Mouse (Mus musculus): ENCODE results near the gene Pank2. TPM values are rescaled to one million over a fixed set of nuclear protein-coding genes. Genes with fewer than 3 reads are reported as not detected.

The Pank2 gene
- polyA plus RNA-seq (2012; rRNA removed): 25.4 and 27.4 TPM in 2 replicates

- TF ChIP-seq POLR2A (IDR thresholded peaks at IDR 0.05; ENCODE audit: control insufficient read depth, extremely low read depth, insufficient read depth, low read length, poor library complexity) (peak; percentile 99), CTCF (IDR thresholded peaks at IDR 0.05; ENCODE audit: borderline replicate concordance, control insufficient read depth, extremely low read depth, insufficient read depth, low read length, poor library complexity) (0 out of 2 replicates have a peak, but pooled peaks have one; percentile 48)
- no peaks in the 10 kb centered on the region for H3K36me3 ChIP-seq (ENCODE audit: control insufficient read depth, insufficient read depth, low read length)
- H3K27me3 ChIP-seq (ENCODE audit: control insufficient read depth, insufficient read depth, low read length): no peaks in the 10 kb centered on the region
- WGBS: under 1% methylated on average over 48 of the region's 49 CpGs
- peak within 1 kb of the TSS; percentile 86 for H3K27ac ChIP-seq (ENCODE audit: control insufficient read depth, insufficient read depth, low read length)
- DNase-seq: peak; percentile 99
- H3K4me1 ChIP-seq (replicated peaks; ENCODE audit: control insufficient read depth, insufficient read depth, low read length): peaks cover 14% of the 10 kb centered on the region
- peak within 1 kb of the TSS; percentile 82 for H3K4me3 ChIP-seq (ENCODE audit: control insufficient read depth, insufficient read depth, low read length)
These were observed at the start of gene Pank2 for GRCm38 (mm10) chr2:131262213-131262672. Pank2 (plus strand) TSS chr2:131262495.

- Histone ChIP-seq H3K4me3 (ENCODE audit: control insufficient read depth, insufficient read depth, low read length) (no peak overlapping the region), H3K4me1 (replicated peaks; ENCODE audit: control insufficient read depth, insufficient read depth, low read length) (peaks cover 12% of the 10 kb centered on the region), H3K36me3 (ENCODE audit: control insufficient read depth, insufficient read depth, low read length) (no peaks in the 10 kb centered on the region), H3K27ac (ENCODE audit: control insufficient read depth, insufficient read depth, low read length) (no peak overlapping the region), H3K27me3 (ENCODE audit: control insufficient read depth, insufficient read depth, low read length) (no peaks in the 10 kb centered on the region)
- TF ChIP-seq POLR2A (IDR thresholded peaks at IDR 0.05; ENCODE audit: control insufficient read depth, extremely low read depth, insufficient read depth, low read length, poor library complexity) (no peak), CTCF (IDR thresholded peaks at IDR 0.05; ENCODE audit: borderline replicate concordance, control insufficient read depth, extremely low read depth, insufficient read depth, low read length, poor library complexity) (no peak)
- DNase-seq: no peak
- WGBS: 97% methylated on average over 7 of the region's 7 CpGs
These were observed 48.5 kb upstream of the Pank2 start for GRCm38 (mm10) chr2:131213773-131214172.

GRCm38 (mm10) chr2:131215941-131216858 is 46.1 kb upstream of the Pank2 start:
- Histone ChIP-seq H3K36me3 (ENCODE audit: control insufficient read depth, insufficient read depth, low read length) (no peaks in the 10 kb centered on the region), H3K4me3 (ENCODE audit: control insufficient read depth, insufficient read depth, low read length) (no peak overlapping the region), H3K27ac (ENCODE audit: control insufficient read depth, insufficient read depth, low read length) (no peak overlapping the region), H3K27me3 (ENCODE audit: control insufficient read depth, insufficient read depth, low read length) (no peaks in the 10 kb centered on the region), H3K4me1 (replicated peaks; ENCODE audit: control insufficient read depth, insufficient read depth, low read length) (peaks cover 4% of the 10 kb centered on the region)
- no peak for DNase-seq
- WGBS: 91% methylated on average over 7 of the region's 7 CpGs
- TF ChIP-seq CTCF (IDR thresholded peaks at IDR 0.05; ENCODE audit: borderline replicate concordance, control insufficient read depth, extremely low read depth, insufficient read depth, low read length, poor library complexity): no peak
- no peak for TF ChIP-seq POLR2A (IDR thresholded peaks at IDR 0.05; ENCODE audit: control insufficient read depth, extremely low read depth, insufficient read depth, low read length, poor library complexity)

DNA sequence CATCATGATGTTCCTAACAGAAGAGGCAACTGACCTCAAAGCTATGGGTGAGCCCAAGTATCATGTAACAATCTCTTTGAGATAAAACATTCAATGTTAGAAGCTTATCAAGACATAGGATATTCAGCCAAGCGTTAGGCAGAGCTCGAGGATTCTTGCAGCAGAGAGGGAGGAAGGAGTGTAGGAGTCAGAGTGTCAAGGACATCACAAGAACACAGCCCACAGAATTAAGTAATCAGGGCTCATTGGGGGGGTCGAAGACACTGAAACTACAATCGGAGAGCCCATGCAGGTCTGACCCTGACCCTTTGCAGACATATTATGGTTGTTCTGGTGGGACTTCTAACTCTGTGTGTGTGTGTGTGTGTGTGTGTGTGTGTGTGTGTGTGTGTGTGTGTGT is 42.3 kb upstream of the Pank2 start:
- TF ChIP-seq CTCF (IDR thresholded peaks at IDR 0.05; ENCODE audit: borderline replicate concordance, control insufficient read depth, extremely low read depth, insufficient read depth, low read length, poor library complexity) (no peak), POLR2A (IDR thresholded peaks at IDR 0.05; ENCODE audit: control insufficient read depth, extremely low read depth, insufficient read depth, low read length, poor library complexity) (no peak)
- DNase-seq: no peak
- Histone ChIP-seq H3K4me3 (ENCODE audit: control insufficient read depth, insufficient read depth, low read length) (no peak overlapping the region), H3K4me1 (replicated peaks; ENCODE audit: control insufficient read depth, insufficient read depth, low read length) (peaks cover 3% of the 10 kb centered on the region), H3K36me3 (ENCODE audit: control insufficient read depth, insufficient read depth, low read length) (no peaks in the 10 kb centered on the region), H3K27me3 (ENCODE audit: control insufficient read depth, insufficient read depth, low read length) (no peaks in the 10 kb centered on the region), H3K27ac (ENCODE audit: control insufficient read depth, insufficient read depth, low read length) (no peak overlapping the region)
- WGBS: 91% methylated on average over 4 of the region's 4 CpGs

DNA sequence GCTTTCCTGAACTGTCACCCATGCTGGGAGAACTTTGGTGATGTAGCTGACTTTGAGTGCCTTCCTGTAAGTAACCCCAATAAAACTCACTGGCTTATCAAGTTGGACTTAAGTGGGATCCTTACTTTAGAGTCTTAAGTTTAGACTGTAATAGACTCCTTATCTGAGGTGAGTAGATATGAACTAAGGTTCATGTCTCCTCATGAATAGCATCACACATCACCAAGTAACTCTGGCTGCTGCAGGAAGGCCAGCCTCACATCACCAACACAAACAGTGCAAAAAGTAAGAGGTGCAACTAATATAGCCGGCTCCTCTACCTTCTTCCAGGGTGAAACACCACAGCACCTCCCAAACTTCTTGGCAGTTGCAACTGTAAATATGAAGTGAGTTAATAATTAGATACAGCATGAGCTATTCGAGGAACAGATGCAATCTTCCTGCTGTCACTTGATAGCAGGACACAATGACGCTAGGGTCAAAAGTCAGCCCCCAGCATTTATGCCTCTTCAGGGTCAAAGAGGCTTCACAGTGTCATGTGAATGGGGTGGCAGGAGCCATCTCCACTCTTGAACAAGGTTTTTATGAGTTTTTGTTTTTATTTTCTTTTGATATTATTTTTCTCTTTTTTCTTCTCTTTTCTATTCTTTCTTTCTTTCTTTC is 40.3 kb upstream of the Pank2 start:
- no peaks in the 10 kb centered on the region for H3K27me3 ChIP-seq (ENCODE audit: control insufficient read depth, insufficient read depth, low read length)
- peaks cover 3% of the 10 kb centered on the region for H3K4me1 ChIP-seq (replicated peaks; ENCODE audit: control insufficient read depth, insufficient read depth, low read length)
- 88% methylated on average over 3 of the region's 3 CpGs for WGBS
- no peak for DNase-seq
- H3K4me3 ChIP-seq (ENCODE audit: control insufficient read depth, insufficient read depth, low read length): no peak overlapping the region
- no peaks in the 10 kb centered on the region for H3K36me3 ChIP-seq (ENCODE audit: control insufficient read depth, insufficient read depth, low read length)
- no peak for TF ChIP-seq CTCF (IDR thresholded peaks at IDR 0.05; ENCODE audit: borderline replicate concordance, control insufficient read depth, extremely low read depth, insufficient read depth, low read length, poor library complexity)
- no peak for TF ChIP-seq POLR2A (IDR thresholded peaks at IDR 0.05; ENCODE audit: control insufficient read depth, extremely low read depth, insufficient read depth, low read length, poor library complexity)
- H3K27ac ChIP-seq (ENCODE audit: control insufficient read depth, insufficient read depth, low read length): no peak overlapping the region

DNA sequence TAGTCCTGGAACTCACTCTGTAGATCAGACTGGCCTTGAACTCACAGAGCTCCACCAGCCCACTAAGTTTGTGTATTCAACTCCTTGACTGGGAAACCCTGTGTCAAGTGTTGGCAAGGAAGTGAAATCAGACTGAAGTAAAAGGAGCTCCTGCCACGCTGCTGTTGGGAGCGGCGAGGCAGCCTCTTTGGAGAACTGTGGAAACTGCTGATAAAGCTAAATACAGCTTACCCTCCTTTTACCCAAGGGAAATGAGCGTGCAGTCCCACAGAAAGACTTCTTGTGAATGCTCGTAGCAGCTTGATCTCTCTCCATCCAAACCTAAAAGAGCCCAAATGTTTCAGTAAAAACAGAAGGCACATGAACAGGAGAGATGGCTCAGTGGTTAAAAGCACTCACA is 39.7 kb upstream of the Pank2 start:
- DNase-seq: no peak
- TF ChIP-seq CTCF (IDR thresholded peaks at IDR 0.05; ENCODE audit: borderline replicate concordance, control insufficient read depth, extremely low read depth, insufficient read depth, low read length, poor library complexity): no peak
- TF ChIP-seq POLR2A (IDR thresholded peaks at IDR 0.05; ENCODE audit: control insufficient read depth, extremely low read depth, insufficient read depth, low read length, poor library complexity): no peak
- 72% methylated on average over 5 of the region's 5 CpGs for WGBS
- Histone ChIP-seq H3K4me1 (replicated peaks; ENCODE audit: control insufficient read depth, insufficient read depth, low read length) (no peaks in the 10 kb centered on the region), H3K27me3 (ENCODE audit: control insufficient read depth, insufficient read depth, low read length) (no peaks in the 10 kb centered on the region), H3K27ac (ENCODE audit: control insufficient read depth, insufficient read depth, low read length) (no peak overlapping the region), H3K36me3 (ENCODE audit: control insufficient read depth, insufficient read depth, low read length) (no peaks in the 10 kb centered on the region), H3K4me3 (ENCODE audit: control insufficient read depth, insufficient read depth, low read length) (no peak overlapping the region)

Data from thymus, adult 2 months (tissue).